Mouse (Mus musculus) urinary bladder, adult 18-20 months (tissue): ENCODE measurements around the gene Mrpl4.
"Not testable (repeated sequence)": the region's sequence is repeated elsewhere in the genome, so short reads cannot be mapped to it uniquely, and the experiment has no call there.

Experiments
- DNase-seq, 2 experiments: peaks; one replicate each; pipeline ENCODE4 v3.0.0; 2022; ENCODE audit warnings: low spot score in 2 of 2, mixed read lengths in 2 of 2

Mrpl4 gene

GRCm38 (mm10) chr9:21039779-21040178 lies 37.2 kb downstream of the Mrpl4 start:
- DNase-seq, result no peak

- DNase-seq, result no peak
Measured at GRCm38 (mm10) chr9:21041308-21041707, 38.8 kb downstream of the Mrpl4 start.

- DNase-seq, result no peak
Measured at GRCm38 (mm10) chr9:21043563-21043962, 41.0 kb downstream of the Mrpl4 start.

GRCm38 (mm10) chr9:21044785-21045184 lies 42.2 kb downstream of the Mrpl4 start:
- DNase-seq, result not testable (repeated sequence)

GRCm38 (mm10) chr9:21045235-21045634 lies 42.7 kb downstream of the Mrpl4 start:
- DNase-seq, result no peak

GRCm38 (mm10) chr9:21051578-21051977 lies 49.0 kb downstream of the Mrpl4 start:
- no peak for DNase-seq
